Mouse (Mus musculus): ENCODE data around the gene Pum3.
"Not testable (repeated sequence)": the region's sequence is repeated elsewhere in the genome, so short reads cannot be mapped to it uniquely, and the experiment has no call there.

Pum3 gene

GRCm38 (mm10) chr19:27391344-27391743 lies 38.3 kb downstream of the Pum3 start:
- no peak for DNase-seq

GRCm38 (mm10) chr19:27389566-27389965 lies 40.1 kb downstream of the Pum3 start:
- not testable (repeated sequence) for DNase-seq

- DNase-seq, result no peak
Measured at GRCm38 (mm10) chr19:27385304-27385703, 44.3 kb downstream of the Pum3 start.

GRCm38 (mm10) chr19:27383266-27383665 lies 46.4 kb downstream of the Pum3 start:
- no peak for DNase-seq

DNA sequence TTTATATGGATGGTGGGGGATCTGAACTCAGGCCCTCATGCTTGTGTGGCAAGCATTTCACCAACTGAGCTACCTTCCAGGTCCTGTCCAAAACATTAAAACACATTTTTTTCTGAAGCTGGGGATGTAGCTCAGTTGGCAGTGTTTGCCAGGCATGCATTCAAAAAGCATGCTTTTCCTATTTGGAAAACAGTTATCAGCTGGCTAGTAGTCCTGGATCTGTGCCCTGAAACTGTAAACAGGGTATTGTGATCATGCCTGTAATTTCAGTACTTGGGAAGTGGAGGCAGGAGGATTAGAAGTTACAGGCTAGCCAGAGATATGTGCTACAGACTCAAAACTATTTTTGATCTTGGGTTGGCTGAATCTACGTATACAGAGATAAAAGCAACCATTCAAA lies 47.5 kb downstream of the Pum3 start:
- DNase-seq, result no peak

GRCm38 (mm10) chr19:27379712-27380401 lies 49.8 kb downstream of the Pum3 start:
- no peak for DNase-seq

- DNase-seq, result no peak
Measured at GRCm38 (mm10) chr19:27370784-27371183, 58.8 kb downstream of the Pum3 start.

DNA sequence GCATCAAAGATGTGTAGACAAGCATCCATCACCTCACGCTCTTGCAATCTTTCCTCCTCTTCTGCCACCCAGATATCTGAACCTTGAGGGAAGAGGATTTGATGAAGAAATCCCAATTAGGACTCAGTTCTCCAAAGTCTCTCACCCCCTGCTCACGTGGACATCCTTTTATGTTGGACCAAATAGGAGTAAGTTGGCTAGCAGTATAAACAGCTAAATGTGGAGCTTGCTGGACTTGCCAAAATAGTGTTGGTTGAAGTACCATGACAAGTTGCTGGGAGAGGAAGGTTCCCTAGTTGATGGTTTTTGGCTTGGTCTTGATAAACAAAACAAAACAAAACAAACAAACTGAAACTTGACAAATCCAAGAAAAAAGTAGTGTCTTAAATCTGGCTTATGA lies 59.5 kb downstream of the Pum3 start:
- DNase-seq, result no peak

- no peak for DNase-seq
Measured at GRCm38 (mm10) chr19:27369461-27370135, 60.0 kb downstream of the Pum3 start.

DNA sequence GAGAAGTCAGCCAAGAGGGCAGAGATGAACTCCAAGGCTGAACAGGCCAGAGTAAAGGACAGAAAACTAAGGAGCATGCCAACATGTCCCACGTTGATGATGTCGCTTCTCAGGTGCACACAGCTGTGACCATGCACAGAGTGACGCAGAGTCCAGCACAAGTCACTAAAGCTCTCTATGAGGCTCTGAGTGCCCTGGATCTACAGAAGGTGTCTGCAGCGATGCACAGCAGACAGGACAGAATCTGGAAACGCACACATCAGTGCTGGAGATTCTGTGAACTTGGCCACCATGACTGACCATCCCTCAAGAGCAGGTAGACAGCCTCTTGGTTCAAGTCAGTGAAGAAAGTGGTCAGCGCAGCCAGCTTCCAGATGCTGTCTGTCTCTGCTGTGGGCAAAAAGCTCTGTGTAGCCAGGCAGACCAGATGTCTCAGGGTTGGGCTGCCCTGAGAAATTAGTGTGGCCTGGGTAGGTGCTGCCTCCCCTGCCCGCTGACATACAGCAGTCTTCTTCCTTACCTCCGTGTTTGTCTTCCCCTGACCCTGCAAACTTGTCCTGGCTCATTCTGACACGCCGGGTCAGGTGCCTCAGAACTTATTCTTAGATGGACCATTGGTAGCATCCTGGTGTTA lies 63.4 kb downstream of the Pum3 start:
- no peak for DNase-seq

GRCm38 (mm10) chr19:27364521-27364931 lies 65.1 kb downstream of the Pum3 start:
- DNase-seq, result no peak

DNA sequence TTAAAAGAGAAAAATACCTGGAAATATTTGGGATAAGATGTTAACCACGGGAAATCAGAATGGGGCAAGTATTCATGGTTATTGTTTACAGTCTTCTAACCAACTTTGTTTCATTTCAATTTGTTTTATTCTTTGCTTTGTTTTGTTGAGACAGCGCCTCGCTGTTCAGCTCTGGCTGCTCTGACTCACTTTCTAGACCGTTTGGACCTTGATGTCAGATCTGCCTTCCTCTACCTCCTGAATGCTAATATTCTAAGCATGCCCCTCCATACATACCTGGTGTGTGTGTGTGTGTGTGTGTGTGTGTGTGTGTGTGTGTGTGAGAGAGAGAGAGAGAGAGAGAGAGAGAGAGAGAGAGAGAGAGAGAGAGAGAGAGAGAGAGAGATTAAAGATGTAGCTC lies 65.7 kb downstream of the Pum3 start:
- no peak for DNase-seq

DNA sequence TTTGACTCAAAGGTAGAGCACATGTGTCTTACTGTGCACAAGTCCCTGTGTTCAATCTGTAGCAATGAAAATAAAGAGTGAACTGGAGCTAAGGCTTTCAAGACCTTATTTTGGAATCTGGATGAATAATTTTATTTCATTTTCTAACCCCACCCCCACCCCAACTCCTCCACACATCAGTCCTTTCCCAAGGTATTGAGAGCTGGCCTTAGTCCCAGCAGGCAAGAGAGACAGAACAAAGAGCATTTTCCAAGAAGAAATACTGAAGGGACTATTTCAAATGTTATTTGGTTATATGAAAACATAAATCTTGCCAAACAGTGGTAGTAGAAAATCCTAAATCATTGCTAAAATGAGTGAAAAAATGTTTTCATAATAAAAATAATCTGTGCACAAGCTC lies 69.2 kb downstream of the Pum3 start:
- no peak for DNase-seq

- DNase-seq, result no peak
Measured at GRCm38 (mm10) chr19:27351700-27352099, 77.9 kb downstream of the Pum3 start.

GRCm38 (mm10) chr19:27346501-27346900 lies 83.1 kb downstream of the Pum3 start:
- no peak for DNase-seq
